Mouse (Mus musculus): ENCODE data around the gene Gap43.
"Not testable (repeated sequence)": the region's sequence is repeated elsewhere in the genome, so short reads cannot be mapped to it uniquely, and the experiment has no call there.

Gene Gap43

GRCm38 (mm10) chr16:42340021-42340768 is at the start of gene Gap43:
TSS of gene Gap43 (minus strand) at chr16:42340651.
- no peak for DNase-seq (ENCODE audit: low spot score in 2 of 2)

GRCm38 (mm10) chr16:42381328-42381838 is 40.9 kb upstream of the Gap43 start:
- no peak for DNase-seq (ENCODE audit: low spot score in 2 of 2)

- DNase-seq (ENCODE audit: low spot score in 2 of 2), result no peak
Measured at GRCm38 (mm10) chr16:42380641-42381040, 40.2 kb upstream of the Gap43 start.

- no peak for DNase-seq (ENCODE audit: low spot score in 2 of 2)
Measured at GRCm38 (mm10) chr16:42370148-42370547, 29.7 kb upstream of the Gap43 start.

- DNase-seq (ENCODE audit: low spot score in 2 of 2), result no peak
Measured at GRCm38 (mm10) chr16:42369346-42369745, 28.9 kb upstream of the Gap43 start.

GRCm38 (mm10) chr16:42360061-42360460 is 19.6 kb upstream of the Gap43 start:
- DNase-seq (ENCODE audit: low spot score in 2 of 2), result no peak

- DNase-seq (ENCODE audit: low spot score in 2 of 2), result no peak
Measured at GRCm38 (mm10) chr16:42358058-42358457, 17.6 kb upstream of the Gap43 start.

GRCm38 (mm10) chr16:42350076-42350475 is 9.6 kb upstream of the Gap43 start:
- DNase-seq (ENCODE audit: low spot score in 2 of 2), result no peak

GRCm38 (mm10) chr16:42340865-42341264 is 414 bp upstream of the Gap43 start:
- not testable (repeated sequence) for DNase-seq (ENCODE audit: low spot score in 2 of 2)

GRCm38 (mm10) chr16:42339512-42339911 is 939 bp downstream of the Gap43 start:
- no peak for DNase-seq (ENCODE audit: low spot score in 2 of 2)

- no peak for DNase-seq (ENCODE audit: low spot score in 2 of 2)
Measured at GRCm38 (mm10) chr16:42338987-42339386, 1.5 kb downstream of the Gap43 start.

GRCm38 (mm10) chr16:42338342-42338741 is 2.1 kb downstream of the Gap43 start:
- no peak for DNase-seq (ENCODE audit: low spot score in 2 of 2)

- DNase-seq (ENCODE audit: low spot score in 2 of 2), result no peak
Measured at GRCm38 (mm10) chr16:42337663-42338062, 2.8 kb downstream of the Gap43 start.

GRCm38 (mm10) chr16:42336610-42337009 is 3.8 kb downstream of the Gap43 start:
- DNase-seq (ENCODE audit: low spot score in 2 of 2), result no peak

- DNase-seq (ENCODE audit: low spot score in 2 of 2), result no peak
Measured at GRCm38 (mm10) chr16:42332321-42332720, 8.1 kb downstream of the Gap43 start.

- DNase-seq (ENCODE audit: low spot score in 2 of 2), result no peak
Measured at GRCm38 (mm10) chr16:42326191-42326590, 14.3 kb downstream of the Gap43 start.

- no peak for DNase-seq (ENCODE audit: low spot score in 2 of 2)
Measured at GRCm38 (mm10) chr16:42325536-42325935, 14.9 kb downstream of the Gap43 start.

GRCm38 (mm10) chr16:42319831-42320230 is 20.6 kb downstream of the Gap43 start:
- no peak for DNase-seq (ENCODE audit: low spot score in 2 of 2)

GRCm38 (mm10) chr16:42319365-42319764 is 21.1 kb downstream of the Gap43 start:
- no peak for DNase-seq (ENCODE audit: low spot score in 2 of 2)

GRCm38 (mm10) chr16:42312125-42312524 is 28.3 kb downstream of the Gap43 start:
- DNase-seq (ENCODE audit: low spot score in 2 of 2), result no peak

- DNase-seq (ENCODE audit: low spot score in 2 of 2), result no peak
Measured at GRCm38 (mm10) chr16:42308761-42309160, 31.7 kb downstream of the Gap43 start.

GRCm38 (mm10) chr16:42305934-42306701 is 34.3 kb downstream of the Gap43 start:
- no peak for DNase-seq (ENCODE audit: low spot score in 2 of 2)

GRCm38 (mm10) chr16:42303461-42303860 is 37.0 kb downstream of the Gap43 start:
- DNase-seq (ENCODE audit: low spot score in 2 of 2), result no peak

All from thymus, postnatal 10 days (tissue).